Mouse (Mus musculus) kidney, adult 2 months (tissue): Measurements from ENCODE around the gene Herc2.

Experiments
- CTCF ChIP-seq: fragments of 200-500 bp; conservative IDR thresholded peaks from 2 replicates; pipeline ENCODE4 v1.5.1; 2011; ENCODE audit warnings: low read depth, mild to moderate bottlenecking, control low read depth, low read length, moderate library complexity, mixed read lengths; ENCODE audit not compliant: insufficient read depth, insufficient read length
- POLR2A ChIP-seq: fragments of 200-500 bp; IDR thresholded peaks from one replicate; pipeline ENCODE4 v1.6.1; 2011; ENCODE audit warnings: low read depth, low read length, control low read depth

GRCm38 (mm10) chr7:56023586-56023985 is 26.4 kb upstream of the Herc2 start:
- TF ChIP-seq POLR2A (no peak), CTCF (no peak)
